Mouse (Mus musculus) yolk sac, embryonic 10.5 days (tissue): ENCODE data around the gene Tmem86a.
"Not testable (repeated sequence)": the region's sequence is repeated elsewhere in the genome, so short reads cannot be mapped to it uniquely, and the experiment has no call there.

Experiments used
- DNase-seq: peaks from one replicate; pipeline ENCODE4 v3.0.0-alpha.2; 2017; ENCODE audit warnings: low spot score

The Tmem86a gene

DNA sequence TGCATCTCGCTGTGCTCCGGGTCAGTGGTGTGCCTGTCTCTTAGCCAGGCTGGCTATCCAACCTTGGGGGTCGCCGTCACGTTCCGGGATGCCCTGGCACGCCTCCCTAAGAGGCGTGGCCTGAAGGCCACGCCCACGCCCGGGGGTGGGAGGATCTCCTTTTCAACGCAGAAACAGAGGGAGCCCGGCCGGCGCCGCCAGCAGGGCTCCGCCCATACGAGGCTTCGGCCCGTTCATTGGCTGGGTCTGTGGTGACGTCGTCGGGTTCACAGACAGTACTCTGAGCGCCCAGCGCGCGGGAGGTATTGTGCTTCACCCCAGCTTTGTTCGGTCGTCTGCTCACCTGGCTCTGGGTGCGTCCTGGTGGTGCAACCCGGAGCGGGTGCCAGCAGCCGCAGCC, at the start of gene Tmem86a:
TSS of gene Tmem86a (plus strand) at position 236 of the 400 bp plus-strand sequence.
- peak; percentile 95 for DNase-seq

DNA sequence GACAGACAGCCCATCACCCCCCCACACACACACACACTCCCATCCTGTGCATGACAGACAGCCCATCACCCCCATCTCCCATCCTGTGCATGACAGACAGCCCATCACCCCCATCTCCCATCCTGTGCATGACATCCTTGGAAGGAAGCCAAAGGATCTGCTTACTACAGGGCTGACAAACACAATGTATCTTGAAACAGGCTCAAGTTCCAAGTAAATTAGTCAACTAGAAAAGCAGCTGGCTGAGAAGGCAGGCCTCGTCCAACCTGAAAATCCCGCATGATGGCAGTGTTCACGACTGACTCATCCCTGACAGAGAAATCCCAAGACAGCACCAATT, 49.8 kb upstream of the Tmem86a start:
- peak; percentile 61 for DNase-seq

- no peak for DNase-seq
These were observed 49.1 kb upstream of the Tmem86a start for GRCm38 (mm10) chr7:47001125-47001899.

GRCm38 (mm10) chr7:47001900-47002275, 48.5 kb upstream of the Tmem86a start:
- DNase-seq, result no peak

- DNase-seq, result no peak
These were observed 46.8 kb upstream of the Tmem86a start for GRCm38 (mm10) chr7:47003411-47004115.

DNA sequence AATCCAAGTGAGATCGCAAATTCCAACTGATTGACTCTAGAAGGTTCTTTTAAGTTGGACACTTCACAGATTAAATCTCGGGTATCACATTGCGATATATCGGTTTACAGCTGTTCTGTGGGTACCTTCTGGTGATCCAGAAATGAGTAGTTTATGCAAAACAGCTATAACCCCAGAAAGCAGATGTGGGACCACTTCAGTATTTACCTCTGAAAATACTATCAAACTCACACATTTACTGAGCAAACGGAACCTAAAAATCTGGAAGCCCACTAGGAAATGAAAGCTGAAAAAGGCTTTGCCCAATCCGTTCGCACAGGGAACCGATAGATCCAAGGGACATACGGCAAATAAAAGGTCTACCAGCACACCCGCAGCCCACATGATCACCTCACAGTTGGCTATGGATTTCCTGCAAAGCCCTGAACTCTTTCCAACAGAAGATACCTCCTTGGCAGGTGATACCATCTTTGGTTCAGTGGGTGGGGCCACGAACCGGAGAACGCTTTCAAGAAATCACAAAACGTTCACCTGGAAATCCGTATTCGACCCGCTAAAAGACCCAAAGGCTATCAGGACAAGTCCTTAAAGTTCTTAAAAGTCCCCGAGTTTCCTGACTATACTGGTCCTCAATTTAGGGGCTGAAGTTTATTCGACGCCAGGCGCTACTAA, 43.2 kb upstream of the Tmem86a start:
- DNase-seq, result no peak

DNA sequence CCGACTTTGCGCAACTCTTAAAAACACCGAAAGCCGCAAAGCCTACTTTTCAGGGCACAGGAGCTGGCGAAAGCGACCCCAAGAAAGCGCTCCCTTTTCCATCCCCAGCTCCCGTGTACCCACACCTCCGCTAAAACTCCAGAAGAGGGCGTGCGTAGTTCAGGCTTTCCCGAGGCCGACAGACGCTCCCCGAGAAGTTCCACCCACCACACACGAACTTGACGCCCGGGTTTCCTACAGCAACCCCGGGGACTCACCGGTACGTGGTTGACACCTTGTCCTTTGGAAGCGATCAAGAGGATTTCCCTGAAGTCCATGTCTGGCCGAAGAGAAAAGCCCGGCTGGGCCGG, 42.6 kb upstream of the Tmem86a start:
- DNase-seq, result no peak

DNA sequence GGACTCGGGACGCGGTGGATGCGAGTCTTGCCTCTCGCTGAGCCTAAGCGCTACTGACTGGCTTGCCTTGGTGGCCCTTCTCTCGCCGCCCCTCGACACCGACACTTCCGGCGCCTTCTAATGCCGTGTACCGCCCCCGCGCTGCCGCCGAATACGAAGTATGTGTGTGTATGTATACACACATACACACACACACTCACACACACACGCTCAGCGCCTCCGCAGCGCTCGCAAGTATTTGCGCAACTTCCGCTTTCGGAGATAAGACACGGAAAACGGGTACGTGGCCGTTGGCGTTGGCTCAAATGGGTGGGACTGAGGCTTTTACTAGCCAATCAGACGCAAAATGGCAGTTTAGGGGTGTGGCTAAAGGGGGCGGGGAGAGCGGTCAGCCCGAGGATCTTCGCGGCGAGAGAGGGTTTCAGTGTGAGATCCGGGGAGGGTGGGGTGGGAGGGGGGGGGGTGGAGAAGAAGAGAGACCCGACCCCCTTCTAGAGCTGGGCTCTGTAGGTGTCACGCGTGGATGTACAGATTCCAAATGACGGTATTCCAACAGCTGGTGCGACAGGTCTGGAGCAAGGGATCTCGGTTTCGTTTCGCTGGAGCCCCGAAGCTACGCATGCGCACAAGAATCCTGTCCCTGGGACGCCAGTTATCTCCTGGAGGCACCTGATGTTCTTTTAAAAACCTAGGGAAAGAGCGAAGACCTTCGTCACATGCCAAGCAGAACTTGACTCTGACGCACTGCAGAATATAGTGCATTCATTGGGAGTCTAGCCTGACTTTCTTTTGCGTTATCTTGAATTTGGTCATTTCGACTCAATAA, 42.0 kb upstream of the Tmem86a start, which contains the start of gene Spty2d1:
TSS of gene Spty2d1 (minus strand) at position 244 of the 826 bp plus-strand sequence.
- DNase-seq, result peak; percentile 98

GRCm38 (mm10) chr7:47013131-47013767, 37.2 kb upstream of the Tmem86a start:
- no peak for DNase-seq

DNA sequence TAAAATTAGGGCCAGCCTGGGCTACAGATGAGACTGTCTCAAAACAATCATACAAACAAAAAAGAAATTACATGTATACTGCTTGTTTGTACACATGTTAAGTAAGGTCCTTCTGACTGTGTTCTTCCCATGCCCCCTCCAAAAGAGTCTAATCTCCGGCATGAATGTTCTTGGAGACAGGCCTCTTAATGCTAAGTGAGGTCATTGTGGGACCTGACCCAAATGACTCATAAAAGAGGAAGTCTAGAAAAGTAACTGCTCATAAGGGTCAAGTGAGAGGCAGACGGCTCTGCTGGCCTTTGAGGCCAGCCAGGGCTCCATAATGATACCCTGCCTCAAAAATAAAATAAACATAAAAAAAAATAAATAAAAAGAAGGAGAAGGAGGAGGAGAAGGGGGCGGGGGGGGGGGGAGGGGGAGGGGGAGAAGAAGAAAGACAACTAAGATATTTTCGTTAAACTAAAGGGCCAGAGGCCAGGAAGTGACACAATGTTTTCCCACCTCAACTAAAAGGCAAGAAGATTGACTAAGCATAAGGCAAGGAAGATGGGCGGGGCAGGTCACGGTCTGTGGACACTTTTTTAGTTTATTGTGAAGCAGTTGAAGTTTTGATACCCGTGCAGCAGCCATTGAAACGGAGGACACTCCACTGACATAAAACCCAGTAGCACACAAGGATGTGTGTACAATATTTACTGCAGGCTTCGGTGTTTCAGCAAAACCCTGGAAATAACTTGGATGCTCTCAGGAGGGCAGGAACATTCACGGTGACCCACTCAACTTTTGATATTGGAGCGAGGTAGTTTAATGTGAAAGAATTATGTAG, 35.6 kb upstream of the Tmem86a start:
- DNase-seq, result no peak

DNA sequence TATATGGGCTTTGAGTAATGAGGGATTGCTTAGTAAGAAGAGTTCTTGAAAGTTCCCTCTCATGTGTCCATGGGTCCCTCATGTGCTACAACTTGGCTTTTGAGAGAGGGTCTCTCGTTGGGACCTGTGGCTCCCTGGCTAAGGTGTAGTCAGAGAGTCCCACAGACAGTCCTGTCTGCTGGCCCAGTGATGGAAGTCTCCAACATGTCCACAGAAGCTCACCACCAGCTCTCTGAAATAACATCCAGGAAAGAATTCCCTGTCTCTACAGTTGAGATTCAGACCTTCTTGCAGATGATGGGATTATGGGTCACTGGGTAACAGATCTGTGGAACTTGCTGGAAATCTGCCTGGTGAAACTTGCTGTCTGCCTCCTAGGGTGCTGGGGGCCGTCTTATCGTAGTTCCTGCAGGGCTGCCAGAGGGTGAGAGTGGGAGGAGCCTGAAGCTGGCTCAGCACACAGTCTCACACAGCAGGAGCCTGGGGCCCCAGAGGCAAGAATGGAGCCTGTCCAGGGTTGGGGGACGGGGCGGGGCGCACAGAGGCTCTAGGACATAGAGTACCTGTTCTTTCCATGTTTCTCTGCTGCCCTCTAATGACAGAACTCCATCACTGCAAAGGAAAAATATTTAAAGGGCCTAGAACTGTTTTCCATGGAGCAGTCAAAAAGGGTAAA, 34.9 kb upstream of the Tmem86a start:
- peak; percentile 87 for DNase-seq

DNA sequence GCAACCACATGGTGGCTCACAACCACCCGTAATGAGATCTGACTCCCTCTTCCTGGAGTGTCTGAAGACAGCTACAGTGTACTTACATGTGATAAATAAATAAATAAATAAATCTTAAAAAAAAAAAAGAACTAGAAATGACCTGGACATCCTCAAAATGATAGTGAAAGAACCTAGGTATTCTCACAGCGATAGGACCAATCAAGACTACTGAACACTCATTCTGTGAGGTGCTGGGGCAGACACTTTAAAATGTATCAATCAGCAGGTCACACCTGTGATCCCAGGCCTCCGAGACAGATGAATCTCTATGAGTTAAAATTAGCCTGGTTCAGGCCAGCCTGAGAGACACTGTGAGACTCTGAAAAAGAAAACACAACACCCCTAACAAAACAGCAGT, 33.8 kb upstream of the Tmem86a start:
- DNase-seq, result no peak

DNA sequence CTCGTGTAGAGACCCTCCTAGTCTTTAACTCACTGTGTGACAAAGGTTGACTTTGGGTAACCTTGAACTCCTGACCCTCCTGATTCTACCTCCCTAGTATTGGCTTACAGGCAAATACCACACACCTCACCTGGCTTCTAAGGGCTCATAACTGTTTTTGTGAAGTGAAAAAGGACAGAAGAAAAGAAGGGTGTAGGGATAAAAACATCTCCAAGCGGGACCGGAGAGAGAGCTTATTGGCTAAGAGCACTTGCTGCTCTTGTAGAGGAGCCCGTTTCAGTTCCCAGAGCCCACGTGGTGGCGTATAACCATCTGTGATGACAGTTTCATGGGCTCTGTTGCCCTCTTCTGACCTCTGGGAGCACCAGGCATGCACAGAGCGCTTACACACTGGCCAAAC, 33.3 kb upstream of the Tmem86a start:
- DNase-seq, result no peak

- DNase-seq, result no peak
These were observed 30.8 kb upstream of the Tmem86a start for GRCm38 (mm10) chr7:47019641-47020040.

GRCm38 (mm10) chr7:47020956-47021355, 29.4 kb upstream of the Tmem86a start:
- DNase-seq, result no peak

DNA sequence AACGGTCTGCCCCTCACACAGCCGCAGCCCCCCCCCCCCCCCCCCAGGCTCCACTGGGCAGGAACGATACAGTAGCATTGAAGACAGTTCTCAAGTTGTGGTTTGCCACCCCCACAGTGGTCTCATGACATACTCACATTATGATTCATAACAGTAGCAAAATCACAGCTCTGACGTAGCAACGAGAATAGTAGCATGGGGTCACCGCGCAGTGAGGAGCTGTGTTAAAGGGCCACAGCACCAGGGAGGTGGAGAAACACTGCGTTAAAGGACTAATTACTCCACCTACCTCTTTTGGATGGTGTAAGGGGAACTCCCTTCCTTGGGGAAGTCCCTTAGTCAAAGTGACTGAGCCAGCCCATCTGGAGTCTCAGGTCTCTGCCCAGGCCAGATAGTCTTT, 27.9 kb upstream of the Tmem86a start:
- no peak for DNase-seq

- DNase-seq, result peak; percentile 58
These were observed 26.9 kb upstream of the Tmem86a start for GRCm38 (mm10) chr7:47023530-47023929.

GRCm38 (mm10) chr7:47024454-47024853, 25.9 kb upstream of the Tmem86a start:
- no peak for DNase-seq

GRCm38 (mm10) chr7:47025429-47025828, 25.0 kb upstream of the Tmem86a start:
- DNase-seq, result no peak

DNA sequence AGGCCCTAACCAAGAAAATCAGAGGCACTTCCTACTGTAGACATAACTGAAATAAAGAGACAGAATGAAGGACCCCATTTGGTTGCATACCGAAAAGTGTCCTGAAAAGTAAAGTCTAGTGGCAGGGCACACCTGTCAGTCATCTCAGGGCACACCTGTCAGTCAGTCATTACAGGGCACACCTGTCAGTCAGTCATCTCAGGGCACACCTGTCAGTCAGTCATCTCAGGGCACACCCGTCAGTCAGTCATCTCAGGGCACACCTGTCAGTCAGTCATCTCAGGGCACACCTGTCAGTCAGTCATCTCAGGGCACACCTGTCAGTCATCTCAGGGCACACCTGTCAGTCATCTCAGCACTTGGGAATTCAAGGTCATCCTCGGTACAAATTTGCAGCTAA, 23.5 kb upstream of the Tmem86a start:
- DNase-seq, result not testable (repeated sequence)
